Mouse (Mus musculus): ENCODE measurements at regions not wholly inside any gene's neighbourhood (a gene's known extent, or its start where the extent isn't known, plus 50 kb on each side); places are given as distances from the start of the nearest gene placed in this dataset.

DNA sequence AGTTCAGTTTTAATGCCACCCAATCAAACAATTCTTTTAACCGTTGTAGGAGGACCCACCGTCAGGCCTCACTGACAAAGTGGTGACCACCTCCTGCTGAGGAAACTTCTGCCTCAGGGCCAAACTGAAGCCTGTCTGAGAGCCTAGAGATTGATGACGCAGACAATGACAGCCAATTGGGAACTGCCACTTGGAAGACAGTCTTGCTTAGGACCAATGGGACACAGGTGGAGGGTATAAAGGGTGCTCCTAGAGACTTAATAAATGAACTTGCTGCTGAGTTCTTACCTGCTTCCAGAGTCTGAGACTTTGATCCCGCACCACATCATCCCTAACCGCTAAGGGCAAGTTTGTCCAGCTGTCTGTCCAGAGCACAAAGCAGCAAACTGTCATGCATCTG lies 80.0 kb downstream of the Tbx4 start:
- no peak for DNase-seq

DNA sequence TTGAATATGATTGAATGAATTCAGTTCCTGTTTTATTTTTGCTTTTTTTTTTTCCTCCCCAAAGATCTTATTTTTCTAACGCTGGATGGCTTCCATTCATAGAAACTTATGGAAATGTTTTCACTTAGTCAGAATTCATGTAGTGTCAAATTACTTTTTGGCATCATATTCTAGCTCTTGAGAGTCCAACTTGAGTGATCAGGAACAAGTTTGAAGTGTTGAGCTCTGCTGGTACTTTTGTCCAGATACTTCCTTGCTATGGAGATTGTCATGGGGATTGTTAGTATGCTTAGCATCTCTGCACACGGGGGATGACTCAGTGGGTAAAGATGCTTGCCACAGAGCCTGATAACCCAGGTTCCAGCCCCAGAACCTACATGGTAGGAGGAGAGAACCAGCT lies 84.1 kb downstream of the Tbx4 start:
- DNase-seq = no peak

DNA sequence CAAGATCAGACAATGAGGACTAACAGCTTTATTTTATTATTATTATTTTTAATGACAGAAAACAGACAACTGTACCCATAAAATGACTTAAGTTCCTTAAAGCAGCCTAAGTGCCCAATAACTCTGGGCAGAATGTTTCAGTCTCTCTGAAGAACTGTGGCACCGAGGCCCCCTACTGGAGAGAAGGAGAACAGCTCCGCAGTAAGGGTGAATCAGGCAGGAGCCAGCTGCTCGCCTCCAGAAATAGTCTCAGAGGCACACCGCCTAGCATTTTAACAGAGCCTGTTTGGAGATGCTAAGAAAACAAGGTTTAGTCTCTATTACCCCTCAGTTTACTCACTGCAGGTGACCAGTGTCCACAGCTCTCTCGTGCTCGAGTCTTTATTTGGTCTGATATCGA lies 86.2 kb downstream of the Tbx4 start:
- peak; percentile 85 for DNase-seq

DNA sequence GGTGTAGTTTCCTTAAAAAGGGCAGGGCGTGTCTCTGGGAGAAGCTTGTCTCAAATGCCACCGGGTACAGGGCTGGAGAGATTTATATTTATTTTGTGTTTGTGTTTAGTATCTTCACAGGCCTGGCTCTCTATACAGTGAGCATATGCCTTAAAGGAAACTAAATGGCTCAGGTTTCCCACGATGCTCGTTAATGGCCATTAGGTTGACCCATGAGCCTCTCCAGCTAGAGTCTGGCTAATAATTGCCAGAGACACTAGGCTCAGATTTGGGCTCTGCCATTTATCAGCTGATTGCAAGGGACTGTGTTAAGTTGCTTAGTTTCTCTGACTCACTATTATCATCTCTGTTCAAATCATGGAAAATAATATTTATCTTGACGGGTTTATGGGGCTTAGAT lies 87.5 kb downstream of the Tbx4 start:
- DNase-seq = no peak

DNA sequence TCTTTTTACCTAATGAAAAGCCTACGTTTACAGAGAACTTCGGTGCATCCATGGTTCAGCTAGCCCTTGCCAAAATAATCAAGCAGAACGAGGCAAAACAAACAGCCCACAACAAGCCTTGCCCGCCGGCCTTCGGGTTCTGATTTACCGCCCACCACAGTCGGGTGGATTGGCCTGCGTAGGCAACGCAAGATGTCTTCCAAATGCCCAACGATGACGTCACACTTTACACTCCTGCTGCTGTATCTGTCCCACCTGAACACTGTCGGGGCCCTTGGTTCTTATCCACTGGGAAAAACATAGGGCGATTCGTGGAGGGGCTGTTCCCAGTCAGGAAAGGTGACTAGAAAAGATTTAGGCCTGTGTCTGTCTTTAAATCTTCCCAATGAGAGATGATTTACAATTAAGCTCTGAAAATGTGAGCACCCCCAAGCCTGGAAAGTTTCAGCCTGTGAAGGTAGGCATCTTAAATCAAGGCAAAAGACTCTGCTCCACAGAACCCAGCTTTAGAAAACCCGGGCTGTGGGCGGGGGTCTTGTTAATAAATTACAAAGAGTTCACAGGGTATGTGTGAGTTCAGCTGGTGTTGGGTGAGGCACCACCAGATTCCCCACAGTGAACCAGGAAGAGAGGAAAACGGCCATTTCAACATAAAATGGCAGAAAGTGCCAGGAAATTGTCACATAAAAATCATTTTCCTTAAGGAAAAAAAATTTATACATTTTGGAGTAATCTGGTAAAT lies 90.6 kb downstream of the Tbx4 start:
- no peak for DNase-seq

DNA sequence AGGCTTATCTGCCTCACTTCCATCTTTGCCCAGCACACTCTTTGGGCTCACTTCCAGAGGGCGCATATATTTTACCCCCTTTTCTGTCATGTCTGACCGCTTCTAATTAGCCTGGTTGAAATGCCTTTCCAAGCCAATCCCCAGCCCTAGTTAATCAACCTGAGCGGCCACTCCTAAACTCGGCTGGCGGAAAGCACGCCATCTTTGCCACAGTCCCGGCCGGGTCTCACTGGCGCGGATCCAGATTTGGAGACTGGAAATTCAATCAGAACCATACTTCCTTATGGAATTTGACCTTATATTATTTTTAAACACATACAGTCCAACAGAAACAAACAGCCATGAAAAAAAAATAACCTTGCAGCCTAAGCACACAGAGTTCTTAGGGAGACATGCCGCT lies 94.2 kb downstream of the Tbx4 start:
- no peak for DNase-seq

DNA sequence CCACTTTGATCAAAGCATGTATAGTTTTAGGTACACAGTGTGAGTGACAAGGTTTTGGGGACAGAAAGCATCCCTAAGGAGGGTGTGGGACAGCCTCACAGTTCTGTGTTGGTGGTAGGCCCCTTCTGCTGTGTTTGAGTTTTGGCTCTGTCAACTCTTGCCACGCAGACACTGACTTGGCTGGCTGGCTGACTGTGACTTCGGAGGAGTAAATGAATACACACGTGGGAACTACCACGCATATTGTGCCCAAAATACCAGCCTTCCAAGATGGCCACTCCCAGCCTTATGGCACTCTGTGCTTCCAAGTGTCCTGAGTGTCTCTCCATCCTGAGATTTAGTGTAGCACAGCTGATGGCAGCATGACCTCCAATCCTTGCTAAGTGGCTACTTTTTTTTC lies 95.3 kb downstream of the Tbx4 start:
- no peak for DNase-seq

DNA sequence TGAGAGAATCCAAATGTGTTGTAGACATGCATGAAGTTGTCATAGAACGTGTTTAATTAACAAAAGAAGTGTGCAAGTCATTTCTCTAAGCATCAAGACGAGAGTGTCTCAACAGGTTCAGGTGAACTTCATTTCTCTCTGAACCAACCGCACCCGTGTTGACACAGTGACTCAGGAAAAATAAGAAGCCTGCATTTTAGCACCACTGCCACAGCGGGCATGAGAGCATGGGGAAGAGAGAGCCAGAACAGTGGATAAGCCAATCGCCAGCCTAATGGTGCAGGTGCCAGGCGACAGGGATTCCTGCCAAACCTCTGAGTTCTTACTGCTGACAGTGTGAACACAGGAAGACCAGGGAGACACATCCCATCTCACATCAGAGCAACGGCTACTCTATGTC lies 100.1 kb downstream of the Tbx4 start:
- DNase-seq = peak; percentile 21

DNA sequence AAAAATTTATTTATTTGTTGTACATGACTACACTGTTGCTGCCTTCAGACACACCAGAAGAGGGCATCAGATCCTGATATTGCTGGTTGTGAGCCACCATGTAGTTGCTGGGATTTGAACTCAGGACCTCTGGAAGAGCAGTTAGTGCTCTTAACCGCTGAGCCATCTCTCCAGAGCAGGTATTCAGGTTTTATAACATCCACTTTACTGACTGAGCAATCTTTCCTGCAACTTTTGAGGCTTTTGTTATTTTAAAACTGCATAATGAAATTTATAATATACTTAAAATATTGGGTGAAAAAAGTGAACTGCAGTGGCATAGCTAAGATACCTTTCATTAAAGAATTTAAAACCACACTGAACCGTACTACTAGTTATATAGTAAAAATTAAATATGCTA lies 101.0 kb downstream of the Tbx4 start:
- DNase-seq = no peak

DNA sequence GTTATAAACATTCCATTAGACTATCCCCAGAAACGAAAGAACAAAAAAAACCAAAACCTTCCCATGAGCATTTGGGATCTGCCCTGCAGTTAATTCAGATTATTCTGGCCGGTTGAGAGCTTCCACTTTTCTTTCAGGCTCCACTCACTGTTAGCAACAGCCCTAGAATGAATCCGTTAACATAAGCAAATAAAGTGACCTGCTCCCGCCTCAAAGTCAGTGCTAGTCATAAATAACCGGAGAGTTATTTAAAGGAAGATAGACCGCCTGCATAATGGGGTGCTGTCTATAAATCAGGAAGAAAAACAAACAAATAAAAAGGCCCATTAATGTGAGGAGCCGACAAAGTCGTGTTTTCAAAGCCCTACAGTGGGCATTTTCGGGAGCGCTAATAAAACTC lies 103.3 kb downstream of the Tbx4 start:
- no peak for DNase-seq

DNA sequence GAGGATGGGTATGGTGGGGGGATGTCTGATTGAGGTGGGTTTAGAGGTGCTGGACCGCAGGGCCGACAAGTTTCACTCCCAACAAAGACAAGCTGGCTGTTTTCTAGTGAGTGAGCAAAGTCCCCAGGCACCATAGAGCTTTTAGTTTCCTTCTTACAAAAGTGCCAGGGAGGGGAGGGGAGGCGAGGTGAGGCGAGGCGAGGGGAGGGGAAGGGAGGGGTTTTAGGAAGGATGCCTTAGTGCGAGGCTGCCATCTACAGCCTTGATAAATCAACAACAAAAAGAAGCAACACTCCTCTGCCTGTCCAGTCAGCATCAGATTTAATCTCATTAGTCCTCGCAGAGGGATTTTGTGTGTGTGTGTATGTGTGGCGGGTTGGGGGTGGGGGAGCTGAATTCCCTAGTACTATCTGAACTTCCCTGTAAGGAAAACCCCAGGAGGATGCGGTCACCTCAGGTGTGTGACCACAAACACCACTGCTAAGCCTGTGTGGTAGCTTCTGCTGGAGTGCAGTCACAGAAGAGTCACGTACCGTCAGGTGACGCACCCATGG lies 103.8 kb downstream of the Tbx4 start:
- DNase-seq = peak; percentile 75

DNA sequence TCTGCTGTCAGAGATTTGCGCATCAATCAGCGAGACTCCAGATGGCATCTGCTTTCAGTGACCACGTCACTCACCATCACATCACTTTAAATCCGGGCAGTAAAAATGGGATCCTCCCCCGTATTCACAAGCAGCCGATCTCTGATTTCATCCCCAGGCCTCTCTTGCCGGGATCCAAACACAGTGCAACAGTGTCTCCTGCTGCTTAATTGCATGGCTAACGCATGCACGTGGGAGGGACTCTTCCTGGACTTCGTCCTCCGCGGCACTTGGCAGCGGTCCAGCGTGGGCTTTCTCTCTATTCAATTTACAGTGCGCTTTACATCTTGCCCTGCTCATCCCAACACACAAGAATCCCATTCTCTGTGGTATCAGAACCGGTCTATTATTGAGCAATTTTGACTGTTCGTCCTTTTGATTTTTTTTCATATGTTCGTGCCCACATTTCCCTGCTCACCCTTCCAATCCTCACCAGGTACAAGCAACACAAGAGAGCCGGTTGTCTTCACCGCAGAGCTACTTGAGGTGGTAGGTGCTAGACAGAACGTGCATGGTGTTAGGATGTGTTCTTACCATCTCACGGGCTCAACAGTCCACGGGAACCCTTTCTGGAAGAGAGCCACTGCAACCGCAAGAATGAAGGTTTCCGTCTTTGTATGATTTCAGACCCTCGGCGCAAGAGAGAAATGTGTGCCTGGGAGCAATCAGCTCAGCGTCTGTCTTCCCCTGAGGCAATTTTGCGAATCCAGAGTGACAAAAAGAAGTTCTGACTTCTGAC lies 109.3 kb downstream of the Tbx4 start:
- DNase-seq = peak; percentile 59

DNA sequence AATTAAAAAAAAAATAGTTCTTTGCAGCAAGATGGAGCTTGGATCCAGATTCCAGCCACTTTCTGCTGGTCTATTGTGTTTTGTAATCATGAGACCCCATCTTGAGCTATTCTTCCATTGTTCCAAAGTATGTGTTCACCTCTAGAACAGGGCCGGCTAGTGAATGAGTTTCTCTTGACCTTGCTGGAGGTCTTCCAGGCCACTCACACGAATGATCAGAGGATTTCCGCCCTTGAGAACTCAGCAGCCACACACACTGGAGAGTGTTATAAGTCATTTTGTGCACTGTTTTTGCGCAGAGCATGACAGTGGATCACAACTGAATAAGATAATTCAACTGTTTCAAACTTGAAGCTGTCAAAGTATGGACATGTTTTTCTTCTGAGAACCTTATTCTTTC lies 110.5 kb downstream of the Tbx4 start:
- DNase-seq = no peak

DNA sequence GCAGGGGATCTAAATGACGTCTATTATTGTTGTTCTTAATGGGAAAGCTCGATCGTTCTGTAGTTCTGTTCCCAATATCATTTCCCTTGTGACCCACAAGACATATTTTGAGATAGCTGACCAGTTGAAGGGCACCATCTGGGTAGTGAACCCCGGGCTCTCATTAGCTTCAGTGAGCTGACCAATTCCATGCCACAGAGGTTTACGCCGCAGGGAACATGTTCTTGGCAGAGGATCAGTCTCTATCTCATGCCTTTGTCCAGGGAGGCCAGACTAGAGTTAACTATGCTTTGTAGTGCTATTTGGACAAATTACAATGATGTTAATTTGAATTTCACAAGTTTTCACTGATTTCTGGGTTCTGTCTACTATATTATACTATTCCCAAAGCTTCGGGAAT lies 117.1 kb downstream of the Tbx4 start:
- no peak for DNase-seq

DNA sequence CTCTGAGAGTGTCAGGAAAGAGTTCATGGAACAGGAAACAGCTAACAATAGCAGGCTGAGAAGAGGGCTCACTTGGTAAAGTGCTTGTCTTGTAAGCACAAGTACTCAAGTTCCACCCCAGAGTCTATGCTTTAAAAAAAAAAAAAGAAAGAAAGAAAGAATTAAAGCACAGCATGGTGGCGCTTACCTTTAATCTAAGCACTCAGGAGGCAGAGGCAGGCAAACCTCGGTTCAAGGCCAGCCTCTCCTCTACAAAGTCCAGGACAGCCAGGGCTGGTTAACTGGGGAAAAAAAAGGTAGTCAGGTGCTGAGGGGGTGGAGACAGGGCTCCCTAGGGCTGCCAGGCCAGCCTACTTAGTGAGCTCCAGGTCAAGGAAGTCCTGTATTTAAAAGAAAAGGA lies 119.1 kb downstream of the Tbx4 start:
- DNase-seq = no peak

DNA sequence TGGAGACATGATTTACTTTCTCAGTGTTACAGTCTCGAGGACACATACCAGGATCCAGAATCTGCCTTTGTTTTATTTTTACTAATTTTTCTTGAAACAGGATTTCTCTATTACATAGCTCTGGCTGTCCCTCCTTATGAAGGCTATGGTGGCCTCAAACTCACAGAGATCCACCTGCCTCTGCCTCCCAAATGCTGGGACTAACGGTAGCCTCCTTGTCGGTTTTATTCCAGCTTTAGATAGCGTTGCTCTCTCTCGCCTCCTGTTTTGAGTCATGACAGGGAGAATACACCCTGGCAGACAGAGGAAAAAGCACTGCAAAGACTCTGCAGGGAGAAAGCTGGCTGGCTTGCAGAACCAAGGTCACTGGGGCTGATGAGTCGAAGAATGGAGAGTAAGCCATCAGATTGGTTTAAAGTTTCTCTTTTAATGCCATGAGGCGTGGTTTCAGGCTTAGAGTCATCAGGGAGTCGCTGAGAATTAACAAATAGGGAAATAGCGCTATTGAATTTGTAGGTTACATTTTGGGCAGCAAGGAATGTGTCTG lies 119.8 kb downstream of the Tbx4 start:
- no peak for DNase-seq

DNA sequence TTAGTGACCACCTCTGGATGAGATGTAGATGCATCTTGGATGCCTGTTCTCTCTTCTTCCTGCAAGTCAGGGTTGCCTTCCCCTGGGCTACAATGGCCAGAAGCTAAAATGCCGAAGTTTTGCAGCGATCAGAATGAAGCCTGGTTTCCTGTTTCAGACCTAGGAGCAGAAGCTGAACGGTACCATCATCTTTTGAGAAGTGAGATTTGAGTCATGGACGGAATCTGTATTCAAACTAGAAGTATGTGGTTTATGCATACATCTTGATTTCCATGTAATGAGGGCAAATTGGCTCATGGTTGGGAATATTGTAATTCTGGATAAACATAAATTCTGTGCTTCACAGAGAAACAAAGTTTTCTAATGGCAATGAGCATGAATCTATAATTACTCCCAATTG lies 120.6 kb downstream of the Tbx4 start:
- DNase-seq = no peak

Measured in lung, postnatal 10 days (tissue).